Mouse (Mus musculus) adrenal gland, postnatal 36 days (tissue): ENCODE results near the gene Kmt5b. TPM values are rescaled to one million over a fixed set of nuclear protein-coding genes. Genes with fewer than 3 reads are reported as not detected.

ENCODE experiments used
- total RNA-seq, 2 experiments: library from RNA; stranded (reverse); gene quantifications; 2 replicates each; pipeline ENCODE4 v1.2.3; 2021

Kmt5b gene
- total RNA-seq, 2 experiments from 2014 or later: 50.7 to 52.5 TPM

Other genes starting within 250 kb of the Kmt5b start
- gene Ppp6r3, start 191.7 kb upstream of the Kmt5b start, total RNA-seq: 10 to 100 TPM; 92.7 to 98.6 TPM
- gene Lrp5, start 80.9 kb upstream of the Kmt5b start, total RNA-seq: 100 to 1,000 TPM in 1 of 2 experiments, 10 to 100 TPM in 1; 95.6 to 154 TPM
- gene 1810055G02Rik, start 59.1 kb upstream of the Kmt5b start, total RNA-seq: 10 to 100 TPM; 28.1 to 43.2 TPM
- gene Chka, start 84.4 kb downstream of the Kmt5b start, total RNA-seq: 100 to 1,000 TPM; 112 to 133 TPM
- 10 to 100 TPM; 57.7 to 65.9 TPM for gene Tcirg1, start 139.7 kb downstream of the Kmt5b start, total RNA-seq
- 100 to 1,000 TPM; 331 to 356 TPM for gene Ndufs8, start 145.4 kb downstream of the Kmt5b start, total RNA-seq
- 100 to 1,000 TPM in 1 of 2 experiments, 10 to 100 TPM in 1; 30.1 to 194 TPM for gene Aldh3b1, start 162.4 kb downstream of the Kmt5b start, total RNA-seq
- 10 to 100 TPM; 49.1 to 62.5 TPM for gene Unc93b1, start 167.8 kb downstream of the Kmt5b start, total RNA-seq
- 1 to 10 TPM in 1 of 2 experiments, under 1 TPM in 1; 0.20 to 1.1 TPM for gene Aldh3b3, start 191.2 kb downstream of the Kmt5b start, total RNA-seq
- gene Aldh3b2, start 204.9 kb downstream of the Kmt5b start, total RNA-seq: 10 to 100 TPM in 1 of 2 experiments, 1 to 10 TPM in 1; 4.6 to 13.8 TPM
- 10 to 100 TPM; 18.2 to 20.1 TPM for gene Acy3, start 219.1 kb downstream of the Kmt5b start, total RNA-seq
- not detected for gene Tbx10, start 225.3 kb downstream of the Kmt5b start, total RNA-seq
- gene Nudt8, start 233.2 kb downstream of the Kmt5b start, total RNA-seq: 10 to 100 TPM; 20.4 to 30.8 TPM
- gene Gm49405, start 233.2 kb downstream of the Kmt5b start, total RNA-seq: under 1 TPM; 0.72 to 0.96 TPM
- 1 to 10 TPM; 1.1 to 1.9 TPM for gene Doc2g, start 235.9 kb downstream of the Kmt5b start, total RNA-seq
- gene Ndufv1, start 245.4 kb downstream of the Kmt5b start, total RNA-seq: 100 to 1,000 TPM; 355 to 381 TPM